Comparison of ENCODE assay signal across 9 mouse cellular contexts in the genomic region with DNA sequence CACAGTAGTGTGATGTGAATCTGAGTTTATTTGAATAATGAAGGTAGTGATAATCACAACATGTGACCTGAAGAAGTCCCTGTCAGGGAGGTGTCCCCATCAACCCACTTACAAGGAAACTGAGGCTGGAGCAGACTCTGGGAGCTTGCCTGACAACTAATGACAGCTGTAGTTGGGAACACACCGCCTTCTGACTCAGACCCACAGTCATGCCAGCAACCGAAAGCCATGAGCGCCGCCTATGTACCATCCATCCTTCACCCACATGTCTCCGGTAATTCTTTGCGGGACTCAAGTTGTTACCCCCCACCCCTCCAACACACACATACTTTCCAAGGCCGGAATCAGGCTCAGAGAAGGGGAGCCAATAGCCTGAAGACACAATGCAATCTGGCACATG. TPM values are rescaled to one million over a fixed set of nuclear protein-coding genes. Genes with fewer than 3 reads are reported as not detected.
DNase-seq lines count a peak whose midpoint lies in the region; ATAC-seq and TF ChIP-seq lines count a peak whose summit lies in the region.
"Had no signal": no experiment of that assay in that cellular context is flagged by ENCODE, and none has a peak within 500 bp of the region (broad histone marks: within the 10 kb centered on the region; RNA-seq: fewer than 3 reads in every experiment).

No protein-coding gene starts in this region.

- no peaks in the 10 kb centered on the region for H3K27me3 ChIP-seq in heart, embryonic 10.5 days (ENCODE audit: insufficient read depth, poor library complexity, severe bottlenecking)
- H3K27me3 ChIP-seq in lung, embryonic 14.5 days (ENCODE audit: insufficient read depth, low read length), result no peaks in the 10 kb centered on the region
- no peaks in the 10 kb centered on the region for H3K27me3 ChIP-seq in forebrain, postnatal 0 days (ENCODE audit: insufficient read depth, low read length)
- H3K27me3 ChIP-seq in midbrain, embryonic 16.5 days (ENCODE audit: control insufficient read depth, insufficient read depth, low read depth, low read length), result no peaks in the 10 kb centered on the region

- H3K36me3 ChIP-seq in heart, embryonic 10.5 days, result peaks cover 48% of the 10 kb centered on the region
- H3K36me3 ChIP-seq in lung, embryonic 14.5 days (ENCODE audit: insufficient read depth), result peaks cover 17% of the 10 kb centered on the region
- 0 out of 2 replicates have a peak, but pooled peaks cover 2% of the 10 kb centered on the region for H3K36me3 ChIP-seq in forebrain, postnatal 0 days (ENCODE audit: insufficient read depth)
- H3K36me3 ChIP-seq in midbrain, embryonic 16.5 days (ENCODE audit: control insufficient read depth, insufficient read depth, low read length), result peaks cover 7% of the 10 kb centered on the region; the same call in 1 of the 2 replicates

- peaks cover 32% of the 10 kb centered on the region for H3K4me1 ChIP-seq in heart, embryonic 10.5 days
- no peaks in the 10 kb centered on the region for H3K4me1 ChIP-seq in lung, embryonic 14.5 days (ENCODE audit: insufficient read depth)
- peaks cover 16% of the 10 kb centered on the region for H3K4me1 ChIP-seq in forebrain, postnatal 0 days (ENCODE audit: insufficient read depth)
- peaks cover 22% of the 10 kb centered on the region for H3K4me1 ChIP-seq in midbrain, embryonic 16.5 days (ENCODE audit: control insufficient read depth, insufficient read depth, low read length)

- H3K4me2 ChIP-seq in lung, embryonic 14.5 days, result peak overlapping the region; percentile 94
- peak overlapping the region; percentile 93 for H3K4me2 ChIP-seq in forebrain, postnatal 0 days (ENCODE audit: low read depth)
- peak overlapping the region; percentile 71; the same call in 1 of the 2 replicates for H3K4me2 ChIP-seq in midbrain, embryonic 16.5 days (ENCODE audit: low read length)

- 89% methylated on average over 7 of the region's 7 CpGs for WGBS in heart, embryonic 10.5 days
- 90% methylated on average over 7 of the region's 7 CpGs for WGBS in lung, embryonic 14.5 days
- 89% methylated on average over 7 of the region's 7 CpGs for WGBS in forebrain, postnatal 0 days
- WGBS in midbrain, embryonic 16.5 days, result 94% methylated on average over 7 of the region's 7 CpGs

- no peaks in the 10 kb centered on the region for H3K9me3 ChIP-seq in heart, embryonic 10.5 days
- H3K9me3 ChIP-seq in lung, embryonic 14.5 days (ENCODE audit: low read depth, low read length), result no peaks in the 10 kb centered on the region
- H3K9me3 ChIP-seq in forebrain, postnatal 0 days (ENCODE audit: low read length), result no peaks in the 10 kb centered on the region
- H3K9me3 ChIP-seq in midbrain, embryonic 16.5 days (replicated peaks; ENCODE audit: control insufficient read depth, low read length, poor library complexity, severe bottlenecking), result no peaks in the 10 kb centered on the region

- no peak for ATAC-seq in lung, embryonic 14.5 days (ENCODE audit: insufficient read depth)
- no peak for ATAC-seq in forebrain, postnatal 0 days
- no peak for ATAC-seq in midbrain, embryonic 16.5 days

- TF ChIP-seq CTCF in lung, embryonic 14.5 days (IDR thresholded peaks at IDR 0.05; ENCODE audit: low read depth), result no peak
- TF ChIP-seq CTCF in forebrain, postnatal 0 days (IDR thresholded peaks at IDR 0.05; ENCODE audit: low read depth), result no peak

- H3K9ac ChIP-seq in lung, embryonic 14.5 days, result no peak overlapping the region
- H3K9ac ChIP-seq in forebrain, postnatal 0 days, result no peak overlapping the region
- no peak overlapping the region for H3K9ac ChIP-seq in midbrain, embryonic 16.5 days (ENCODE audit: low read depth, low read length)

- H3K27ac ChIP-seq in heart, embryonic 10.5 days, result no peak overlapping the region
- H3K27ac ChIP-seq in lung, embryonic 14.5 days (ENCODE audit: low read depth), result no peak overlapping the region
- H3K27ac ChIP-seq in forebrain, postnatal 0 days (ENCODE audit: low read depth, low read length), result no peak overlapping the region
- no peak overlapping the region for H3K27ac ChIP-seq in midbrain, embryonic 16.5 days (ENCODE audit: low read length)

- no peak for DNase-seq in heart, embryonic 10.5 days (ENCODE audit: low spot score)
- no peak for DNase-seq in heart, postnatal 10 days
- DNase-seq in lung, embryonic 14.5 days, result no peak
- no peak for DNase-seq in lung, postnatal 36 days
- no peak for DNase-seq in forebrain, postnatal 0 days
- no peak for DNase-seq in gastrocnemius, postnatal 36 days
- DNase-seq in thymus, postnatal 0 days (ENCODE audit: low spot score), result no peak

- intact Hi-C loops in heart, postnatal 10 days (cut with DNase I), result no loop called here
- intact Hi-C loops in gastrocnemius, postnatal 36 days (cut with DNase I), result no loop called here

- H3K4me3 ChIP-seq in heart, embryonic 10.5 days, result peak overlapping the region; percentile 99; the same call in 1 of the 2 replicates
- peak overlapping the region; percentile 84; the same call in 1 of the 2 replicates for H3K4me3 ChIP-seq in lung, embryonic 14.5 days (ENCODE audit: low read depth, low read length)
- H3K4me3 ChIP-seq in forebrain, postnatal 0 days (ENCODE audit: low read depth, low read length), result peak overlapping the region; percentile 97; the same call in 1 of the 2 replicates
- H3K4me3 ChIP-seq in midbrain, embryonic 16.5 days (ENCODE audit: low read depth, low read length), result no peak overlapping the region

RNA-seq across cellular contexts. Expression of a gene that starts 2.0 kb away (rescaled TPM):
- 7.0 and 8.9 TPM in 2 replicates for polyA plus RNA-seq in heart, embryonic 10.5 days (2016; fragmentation: Nextera tagmentation; extraction: Ambion mirVana)
- total RNA-seq in heart, postnatal 10 days (2021), result 10 to 100 TPM; 26.6 to 26.8 TPM
- 8.7 and 11.1 TPM in 2 replicates for polyA plus RNA-seq in lung, embryonic 14.5 days (2014; fragmentation: Nextera tagmentation; extraction: Ambion mirVana)
- total RNA-seq in forebrain, postnatal 0 days (2014; rRNA removed), result 46.7 and 47.1 TPM in 2 replicates
- polyA plus RNA-seq in forebrain, postnatal 0 days (2015; fragmentation: Nextera tagmentation; extraction: Ambion mirVana), result 16.1 and 21.0 TPM in 2 replicates
- polyA plus RNA-seq in midbrain, embryonic 16.5 days (2015; fragmentation: Nextera tagmentation; extraction: Ambion mirVana), result 14.8 and 16.2 TPM in 2 replicates
- 10 to 100 TPM; 14.9 to 15.5 TPM for total RNA-seq in gastrocnemius, postnatal 36 days (2021)
- 6.7 and 9.0 TPM in 2 replicates for polyA plus RNA-seq in thymus, postnatal 0 days (2015; fragmentation: Nextera tagmentation; extraction: Ambion mirVana)

RNA-seq across cellular contexts. Expression of a gene that starts 6.5 kb away (rescaled TPM):
- polyA plus RNA-seq in heart, embryonic 10.5 days (2016; fragmentation: Nextera tagmentation; extraction: Ambion mirVana), result 1.8 and 2.5 TPM in 2 replicates
- 1 to 10 TPM in 1 of 2 experiments, under 1 TPM in 1; 0.81 to 1.0 TPM for total RNA-seq in heart, postnatal 10 days (2021)
- 1.7 and 2.2 TPM in 2 replicates for polyA plus RNA-seq in lung, embryonic 14.5 days (2014; fragmentation: Nextera tagmentation; extraction: Ambion mirVana)
- total RNA-seq in forebrain, postnatal 0 days (2014; rRNA removed), result 0.14 and 0.23 TPM in 2 replicates
- 0.36 and 0.38 TPM in 2 replicates for polyA plus RNA-seq in forebrain, postnatal 0 days (2015; fragmentation: Nextera tagmentation; extraction: Ambion mirVana)
- 0.12 and 0.45 TPM in 2 replicates for polyA plus RNA-seq in midbrain, embryonic 16.5 days (2015; fragmentation: Nextera tagmentation; extraction: Ambion mirVana)
- total RNA-seq in gastrocnemius, postnatal 36 days (2021), result under 1 TPM; 0.51 to 0.72 TPM
- polyA plus RNA-seq in thymus, postnatal 0 days (2015; fragmentation: Nextera tagmentation; extraction: Ambion mirVana), result 0.74 and 0.78 TPM in 2 replicates

RNA-seq across cellular contexts. Expression of a gene that starts 51.5 kb away (rescaled TPM):
- 1.5 and 2.0 TPM in 2 replicates for polyA plus RNA-seq in heart, embryonic 10.5 days (2016; fragmentation: Nextera tagmentation; extraction: Ambion mirVana)
- total RNA-seq in heart, postnatal 10 days (2021), result 1 to 10 TPM; 2.3 to 3.2 TPM
- polyA plus RNA-seq in lung, embryonic 14.5 days (2014; fragmentation: Nextera tagmentation; extraction: Ambion mirVana), result 1.1 and 1.7 TPM in 2 replicates
- 17.3 and 17.8 TPM in 2 replicates for total RNA-seq in forebrain, postnatal 0 days (2014; rRNA removed)
- polyA plus RNA-seq in forebrain, postnatal 0 days (2015; fragmentation: Nextera tagmentation; extraction: Ambion mirVana), result 4.5 and 5.1 TPM in 2 replicates
- polyA plus RNA-seq in midbrain, embryonic 16.5 days (2015; fragmentation: Nextera tagmentation; extraction: Ambion mirVana), result 3.9 and 4.2 TPM in 2 replicates
- 1 to 10 TPM; 1.5 to 1.7 TPM for total RNA-seq in gastrocnemius, postnatal 36 days (2021)
- 2.7 and 4.0 TPM in 2 replicates for polyA plus RNA-seq in thymus, postnatal 0 days (2015; fragmentation: Nextera tagmentation; extraction: Ambion mirVana)

RNA-seq across cellular contexts. Expression of a gene that starts 51.6 kb away (rescaled TPM):
- 95.3 and 107 TPM in 2 replicates for polyA plus RNA-seq in heart, embryonic 10.5 days (2016; fragmentation: Nextera tagmentation; extraction: Ambion mirVana)
- 10 to 100 TPM; 43.1 to 53.1 TPM for total RNA-seq in heart, postnatal 10 days (2021)
- 77.3 and 83.5 TPM in 2 replicates for polyA plus RNA-seq in lung, embryonic 14.5 days (2014; fragmentation: Nextera tagmentation; extraction: Ambion mirVana)
- 28.5 and 28.8 TPM in 2 replicates for total RNA-seq in forebrain, postnatal 0 days (2014; rRNA removed)
- 38.7 and 38.8 TPM in 2 replicates for polyA plus RNA-seq in forebrain, postnatal 0 days (2015; fragmentation: Nextera tagmentation; extraction: Ambion mirVana)
- polyA plus RNA-seq in midbrain, embryonic 16.5 days (2015; fragmentation: Nextera tagmentation; extraction: Ambion mirVana), result 30.5 and 31.9 TPM in 2 replicates
- total RNA-seq in gastrocnemius, postnatal 36 days (2021), result 1 to 10 TPM; 6.4 to 8.8 TPM
- 86.5 and 92.5 TPM in 2 replicates for polyA plus RNA-seq in thymus, postnatal 0 days (2015; fragmentation: Nextera tagmentation; extraction: Ambion mirVana)

RNA-seq across cellular contexts. Expression of a gene that starts 52.1 kb away (rescaled TPM):
- polyA plus RNA-seq in heart, embryonic 10.5 days (2016; fragmentation: Nextera tagmentation; extraction: Ambion mirVana), result 3.6 and 9.8 TPM in 2 replicates
- 1,000 to 10,000 TPM; 3,255 to 3,362 TPM for total RNA-seq in heart, postnatal 10 days (2021)
- 2.8 and 11.1 TPM in 2 replicates for polyA plus RNA-seq in lung, embryonic 14.5 days (2014; fragmentation: Nextera tagmentation; extraction: Ambion mirVana)
- total RNA-seq in forebrain, postnatal 0 days (2014; rRNA removed), result 0.48 and 4.2 TPM in 2 replicates
- polyA plus RNA-seq in forebrain, postnatal 0 days (2015; fragmentation: Nextera tagmentation; extraction: Ambion mirVana), result not detected in 2 replicates
- 0.25 and 0.35 TPM in 2 replicates for polyA plus RNA-seq in midbrain, embryonic 16.5 days (2015; fragmentation: Nextera tagmentation; extraction: Ambion mirVana)
- total RNA-seq in gastrocnemius, postnatal 36 days (2021), result over 10,000 TPM; 41,999 to 48,159 TPM
- polyA plus RNA-seq in thymus, postnatal 0 days (2015; fragmentation: Nextera tagmentation; extraction: Ambion mirVana), result 3.6 and 7.0 TPM in 2 replicates
- total RNA-seq: left cerebral cortex, postnatal 4 days had no signal
